Mouse (Mus musculus): ENCODE measurements around the gene Spns3. TPM values are rescaled to one million over a fixed set of nuclear protein-coding genes. Genes with fewer than 3 reads are reported as not detected.
"Not testable (repeated sequence)": the region's sequence is repeated elsewhere in the genome, so short reads cannot be mapped to it uniquely, and the experiment has no call there.

The Spns3 gene
- polyA plus RNA-seq, 1 experiment from 2014 or later, result 0.17 TPM

DNA sequence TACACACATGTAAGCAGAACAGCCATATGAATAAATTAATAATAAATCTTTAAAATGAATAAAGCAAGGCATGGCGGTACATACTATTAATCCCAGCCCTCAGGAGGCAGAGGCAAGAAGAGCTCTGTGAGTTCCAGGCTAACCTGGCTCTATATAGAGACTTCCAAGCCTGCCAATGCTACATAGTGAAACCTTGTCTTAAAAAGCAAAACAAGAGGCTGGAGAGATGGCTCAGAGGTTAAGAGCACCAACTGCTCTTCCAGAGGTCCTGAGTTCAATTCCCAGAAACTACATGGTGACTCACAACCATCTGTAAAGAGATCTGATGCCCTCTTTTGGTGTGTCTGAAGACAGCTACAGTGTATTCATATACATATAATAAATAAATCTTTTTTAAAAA is 6.6 kb downstream of the Spns3 start:
- H3K27me3 ChIP-seq (ENCODE audit: control insufficient read depth, insufficient read depth, low read length); H3K4me1 ChIP-seq (ENCODE audit: control insufficient read depth, insufficient read depth, low read length); H3K9ac ChIP-seq (ENCODE audit: low read depth, low read length); H3K4me3 ChIP-seq (ENCODE audit: low read depth, low read length); H3K4me2 ChIP-seq; H3K9me3 ChIP-seq (replicated peaks; ENCODE audit: control insufficient read depth, low read length); H3K36me3 ChIP-seq (ENCODE audit: control insufficient read depth, insufficient read depth, low read length); ATAC-seq (replicated peaks; ENCODE audit: insufficient number of reproducible peaks, low FRiP score, low TSS enrichment); H3K27ac ChIP-seq (ENCODE audit: low read depth, low read length): not testable (repeated sequence)
- 73% methylated on average over 1 of the region's 1 CpGs for WGBS (ENCODE audit: insufficient replicate concordance)

DNA sequence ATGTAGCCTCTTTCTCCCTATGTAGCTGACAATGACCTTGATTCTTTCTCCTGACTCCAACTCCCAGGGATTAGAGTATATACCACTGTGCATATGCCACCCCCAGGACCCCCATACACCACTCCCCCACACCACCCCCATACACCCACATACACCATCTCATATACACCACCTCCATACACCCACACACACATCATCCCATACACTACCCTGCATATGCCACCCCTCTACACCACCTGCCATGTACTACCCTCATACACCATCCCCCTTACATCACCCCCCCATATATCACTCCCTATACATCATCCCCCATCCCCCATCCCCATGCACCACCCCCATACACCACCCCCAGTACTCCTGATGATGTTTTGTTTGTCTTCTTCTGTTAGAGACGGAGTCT is 7.7 kb downstream of the Spns3 start:
- H3K4me1 ChIP-seq (ENCODE audit: control insufficient read depth, insufficient read depth, low read length), result 0 out of 2 replicates have a peak, but pooled peaks cover 3% of the 10 kb centered on the region
- 81% methylated on average over 1 of the region's 1 CpGs for WGBS (ENCODE audit: insufficient replicate concordance)

DNA sequence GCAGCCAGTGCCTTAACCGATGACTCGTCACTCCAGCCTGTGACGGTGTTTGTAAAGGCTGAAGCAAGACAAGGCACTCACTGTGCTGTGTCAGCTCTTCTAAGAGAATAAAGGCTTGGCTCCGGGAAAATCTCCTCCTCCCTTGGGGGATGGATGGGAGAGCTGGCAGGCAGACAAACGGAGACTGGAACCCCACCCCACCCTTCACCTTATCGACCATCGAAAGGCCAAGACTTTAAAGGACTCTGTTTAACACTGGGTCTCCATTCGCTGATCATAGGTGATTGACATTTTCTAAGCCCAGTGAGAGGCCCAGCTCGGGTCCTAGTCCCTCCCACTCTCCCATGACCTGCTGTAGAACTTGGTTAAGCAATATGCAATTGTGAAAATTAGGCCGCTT is 8.4 kb downstream of the Spns3 start:
- no peak for ATAC-seq (replicated peaks; ENCODE audit: insufficient number of reproducible peaks, low FRiP score, low TSS enrichment)
- WGBS (ENCODE audit: insufficient replicate concordance), result 64% methylated on average over 10 of the region's 10 CpGs
- H3K4me3 ChIP-seq (ENCODE audit: low read depth, low read length), result no peak overlapping the region
- no peaks in the 10 kb centered on the region; the same call in 1 of the 2 replicates for H3K27me3 ChIP-seq (ENCODE audit: control insufficient read depth, insufficient read depth, low read length)
- H3K9ac ChIP-seq (ENCODE audit: low read depth, low read length), result no peak overlapping the region
- no peaks in the 10 kb centered on the region for H3K9me3 ChIP-seq (replicated peaks; ENCODE audit: control insufficient read depth, low read length)
- no peak overlapping the region for H3K4me2 ChIP-seq
- H3K4me1 ChIP-seq (ENCODE audit: control insufficient read depth, insufficient read depth, low read length), result 0 out of 2 replicates have a peak, but pooled peaks cover 3% of the 10 kb centered on the region
- H3K36me3 ChIP-seq (ENCODE audit: control insufficient read depth, insufficient read depth, low read length), result no peaks in the 10 kb centered on the region
- no peak overlapping the region for H3K27ac ChIP-seq (ENCODE audit: low read depth, low read length)

More for the DNA sequence above, 7.7 kb downstream of the Spns3 start:
- 0 out of 2 replicates have a peak, but pooled peaks have one; percentile 55 for ATAC-seq (replicated peaks; ENCODE audit: insufficient number of reproducible peaks, low FRiP score, low TSS enrichment)
- Histone ChIP-seq H3K27ac (ENCODE audit: low read depth, low read length) (no peak overlapping the region), H3K4me3 (ENCODE audit: low read depth, low read length) (no peak overlapping the region), H3K27me3 (ENCODE audit: control insufficient read depth, insufficient read depth, low read length) (no peaks in the 10 kb centered on the region; the same call in 1 of the 2 replicates), H3K36me3 (ENCODE audit: control insufficient read depth, insufficient read depth, low read length) (no peaks in the 10 kb centered on the region), H3K9ac (ENCODE audit: low read depth, low read length) (no peak overlapping the region), H3K9me3 (replicated peaks; ENCODE audit: control insufficient read depth, low read length) (no peaks in the 10 kb centered on the region), H3K4me2 (no peak overlapping the region)

DNA sequence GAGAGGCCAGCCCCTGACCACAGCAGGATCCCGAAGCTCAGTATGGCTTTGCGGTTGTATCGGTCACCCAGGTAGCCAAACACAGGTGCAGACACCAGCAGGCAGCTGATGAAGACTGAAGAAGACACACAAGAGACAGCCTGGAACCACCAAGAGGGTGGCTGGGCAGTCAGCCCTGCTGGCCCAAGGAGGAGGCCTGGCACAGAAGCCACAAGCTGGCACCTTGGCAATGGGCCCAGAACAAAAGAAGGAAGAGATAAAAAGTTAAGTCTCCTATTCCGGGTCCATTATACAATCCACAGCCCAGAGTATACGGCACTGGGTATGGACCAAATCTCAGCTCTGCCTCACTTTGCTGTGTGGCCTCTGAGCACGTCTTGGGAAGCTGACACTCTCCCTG is 9.9 kb downstream of the Spns3 start:
- ATAC-seq (replicated peaks; ENCODE audit: insufficient number of reproducible peaks, low FRiP score, low TSS enrichment), result no peak
- H3K36me3 ChIP-seq (ENCODE audit: control insufficient read depth, insufficient read depth, low read length), result no peaks in the 10 kb centered on the region
- H3K9ac ChIP-seq (ENCODE audit: low read depth, low read length), result no peak overlapping the region
- WGBS (ENCODE audit: insufficient replicate concordance), result 81% methylated on average over 6 of the region's 6 CpGs
- 0 out of 2 replicates have a peak, but pooled peaks cover 6% of the 10 kb centered on the region for H3K4me1 ChIP-seq (ENCODE audit: control insufficient read depth, insufficient read depth, low read length)
- peaks cover under 1% of the 10 kb centered on the region; the same call in 1 of the 2 replicates for H3K9me3 ChIP-seq (replicated peaks; ENCODE audit: control insufficient read depth, low read length)
- H3K27ac ChIP-seq (ENCODE audit: low read depth, low read length), result no peak overlapping the region
- H3K4me2 ChIP-seq, result no peak overlapping the region
- no peaks in the 10 kb centered on the region; the same call in 1 of the 2 replicates for H3K27me3 ChIP-seq (ENCODE audit: control insufficient read depth, insufficient read depth, low read length)
- no peak overlapping the region for H3K4me3 ChIP-seq (ENCODE audit: low read depth, low read length)

DNA sequence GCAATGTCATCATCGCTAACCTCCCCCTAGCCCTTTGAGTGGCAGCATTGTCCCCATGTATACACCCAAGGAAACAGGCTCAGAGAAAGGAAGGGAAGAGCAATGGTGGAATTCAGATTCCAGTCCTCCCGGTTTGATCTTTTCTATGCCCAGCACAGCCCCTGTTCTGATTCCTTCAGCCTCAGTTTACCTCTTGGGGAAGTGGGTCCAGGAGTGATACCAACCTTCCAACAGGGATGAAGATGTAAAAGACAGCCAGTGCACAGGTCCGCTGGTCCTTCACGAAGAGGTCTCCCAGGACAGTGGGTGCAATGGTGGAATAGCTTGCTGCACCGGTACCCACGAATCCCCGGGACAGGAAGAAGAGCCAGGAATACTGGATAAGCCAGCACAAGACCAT is 11.5 kb downstream of the Spns3 start:
- Histone ChIP-seq H3K4me1 (ENCODE audit: control insufficient read depth, insufficient read depth, low read length) (0 out of 2 replicates have a peak, but pooled peaks cover 3% of the 10 kb centered on the region), H3K4me2 (no peak overlapping the region), H3K36me3 (ENCODE audit: control insufficient read depth, insufficient read depth, low read length) (no peaks in the 10 kb centered on the region), H3K27ac (ENCODE audit: low read depth, low read length) (no peak overlapping the region), H3K9me3 (replicated peaks; ENCODE audit: control insufficient read depth, low read length) (peaks cover 3% of the 10 kb centered on the region; the same call in 1 of the 2 replicates), H3K27me3 (ENCODE audit: control insufficient read depth, insufficient read depth, low read length) (no peaks in the 10 kb centered on the region; the same call in 1 of the 2 replicates), H3K4me3 (ENCODE audit: low read depth, low read length) (no peak overlapping the region), H3K9ac (ENCODE audit: low read depth, low read length) (no peak overlapping the region)
- ATAC-seq (replicated peaks; ENCODE audit: insufficient number of reproducible peaks, low FRiP score, low TSS enrichment), result no peak
- 86% methylated on average over 7 of the region's 7 CpGs for WGBS (ENCODE audit: insufficient replicate concordance)

DNA sequence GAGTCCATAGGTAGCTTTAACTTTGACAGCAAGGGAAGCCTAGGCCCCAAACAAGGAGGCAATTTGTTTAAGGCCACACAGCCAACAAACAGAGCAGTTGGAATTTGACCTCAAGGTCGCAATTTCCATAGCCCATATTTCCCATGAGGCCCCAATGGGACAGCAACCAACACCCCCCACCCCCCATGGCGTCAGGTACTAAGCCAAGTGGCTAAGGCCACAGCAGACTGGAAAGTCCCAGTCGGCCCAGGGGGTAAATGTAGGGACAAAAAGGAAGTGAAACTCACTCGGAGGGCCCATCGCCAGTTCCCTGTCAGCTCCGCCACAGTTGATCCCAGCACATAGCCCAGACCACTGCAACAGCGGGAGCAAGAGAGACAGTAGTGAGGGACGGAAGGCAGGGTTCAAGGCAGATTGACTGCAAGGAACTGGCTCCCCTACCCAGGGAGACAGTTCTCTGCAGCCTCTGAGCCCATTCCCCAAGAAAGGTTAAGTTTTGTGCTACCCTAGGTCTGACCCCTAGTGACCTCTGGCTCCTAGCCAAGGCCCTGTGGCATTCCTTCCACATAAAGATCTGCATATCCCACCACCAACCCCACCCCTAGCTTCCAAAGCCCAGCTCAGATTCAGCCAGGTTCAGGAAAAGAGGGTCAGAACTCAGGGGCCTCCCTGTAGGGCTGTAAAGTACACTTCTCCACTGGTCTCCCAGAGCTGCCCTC is 12.1 kb downstream of the Spns3 start:
- peaks cover 3% of the 10 kb centered on the region; the same call in 1 of the 2 replicates for H3K9me3 ChIP-seq (replicated peaks; ENCODE audit: control insufficient read depth, low read length)
- H3K36me3 ChIP-seq (ENCODE audit: control insufficient read depth, insufficient read depth, low read length), result no peaks in the 10 kb centered on the region
- H3K4me1 ChIP-seq (ENCODE audit: control insufficient read depth, insufficient read depth, low read length), result 0 out of 2 replicates have a peak, but pooled peaks cover 3% of the 10 kb centered on the region
- no peak for ATAC-seq (replicated peaks; ENCODE audit: insufficient number of reproducible peaks, low FRiP score, low TSS enrichment)
- no peak overlapping the region for H3K9ac ChIP-seq (ENCODE audit: low read depth, low read length)
- no peak overlapping the region for H3K4me3 ChIP-seq (ENCODE audit: low read depth, low read length)
- no peak overlapping the region for H3K4me2 ChIP-seq
- no peak overlapping the region for H3K27ac ChIP-seq (ENCODE audit: low read depth, low read length)
- no peaks in the 10 kb centered on the region; the same call in 1 of the 2 replicates for H3K27me3 ChIP-seq (ENCODE audit: control insufficient read depth, insufficient read depth, low read length)
- 66% methylated on average over 8 of the region's 8 CpGs for WGBS (ENCODE audit: insufficient replicate concordance)

DNA sequence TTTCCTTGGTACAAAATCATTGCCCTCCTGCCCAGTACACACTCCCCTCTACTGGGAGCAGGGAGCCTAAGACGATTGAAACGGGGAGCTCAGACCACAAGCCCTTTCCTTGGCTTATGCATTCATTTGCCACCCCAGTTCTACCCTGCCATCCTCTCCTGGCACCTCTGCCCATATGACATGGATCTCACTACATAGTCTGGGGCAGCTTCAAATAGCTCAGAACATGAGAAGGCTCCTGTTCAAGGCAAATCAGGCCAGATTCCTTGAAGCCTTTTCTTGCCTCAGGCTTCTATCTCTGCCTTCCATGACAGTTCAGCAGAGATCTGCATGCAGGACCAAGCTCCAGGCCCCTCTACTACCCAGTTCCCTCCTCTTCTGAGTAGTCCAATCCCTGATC is 12.8 kb downstream of the Spns3 start:
- no peak for ATAC-seq (replicated peaks; ENCODE audit: insufficient number of reproducible peaks, low FRiP score, low TSS enrichment)
- Histone ChIP-seq H3K4me3 (ENCODE audit: low read depth, low read length) (no peak overlapping the region), H3K27ac (ENCODE audit: low read depth, low read length) (no peak overlapping the region), H3K36me3 (ENCODE audit: control insufficient read depth, insufficient read depth, low read length) (no peaks in the 10 kb centered on the region), H3K9ac (ENCODE audit: low read depth, low read length) (no peak overlapping the region), H3K9me3 (replicated peaks; ENCODE audit: control insufficient read depth, low read length) (peaks cover 3% of the 10 kb centered on the region; the same call in 1 of the 2 replicates), H3K27me3 (ENCODE audit: control insufficient read depth, insufficient read depth, low read length) (no peaks in the 10 kb centered on the region; the same call in 1 of the 2 replicates), H3K4me1 (ENCODE audit: control insufficient read depth, insufficient read depth, low read length) (0 out of 2 replicates have a peak, but pooled peaks cover 3% of the 10 kb centered on the region), H3K4me2 (no peak overlapping the region)
- 82% methylated on average over 2 of the region's 2 CpGs for WGBS (ENCODE audit: insufficient replicate concordance)

DNA sequence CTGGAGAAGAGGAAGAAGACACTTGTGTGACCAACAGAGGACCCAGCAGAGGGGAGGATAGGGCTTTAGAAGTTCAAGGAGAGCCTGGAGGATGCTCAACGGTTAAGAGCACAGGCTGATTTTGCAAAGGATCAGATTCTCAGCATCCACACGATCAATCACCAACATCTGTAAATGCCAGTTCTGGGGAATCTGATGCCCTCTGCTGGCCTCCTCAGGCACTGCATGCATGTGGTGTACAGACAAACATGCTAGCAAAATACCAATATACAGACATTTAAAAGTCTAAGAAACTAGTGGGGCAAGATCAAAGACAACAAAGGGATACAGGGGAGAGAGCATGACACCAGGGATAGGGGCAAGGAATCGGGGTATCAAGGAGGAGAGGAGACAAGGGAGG is 14.8 kb downstream of the Spns3 start:
- H3K4me2 ChIP-seq, result no peak overlapping the region
- no peak for ATAC-seq (replicated peaks; ENCODE audit: insufficient number of reproducible peaks, low FRiP score, low TSS enrichment)
- H3K27me3 ChIP-seq (ENCODE audit: control insufficient read depth, insufficient read depth, low read length), result no peaks in the 10 kb centered on the region; the same call in 1 of the 2 replicates
- peaks cover 3% of the 10 kb centered on the region; the same call in 1 of the 2 replicates for H3K9me3 ChIP-seq (replicated peaks; ENCODE audit: control insufficient read depth, low read length)
- no peaks in the 10 kb centered on the region for H3K36me3 ChIP-seq (ENCODE audit: control insufficient read depth, insufficient read depth, low read length)
- WGBS (ENCODE audit: insufficient replicate concordance), result 81% methylated on average over 3 of the region's 3 CpGs
- no peak overlapping the region for H3K9ac ChIP-seq (ENCODE audit: low read depth, low read length)
- no peak overlapping the region for H3K27ac ChIP-seq (ENCODE audit: low read depth, low read length)
- no peak overlapping the region for H3K4me3 ChIP-seq (ENCODE audit: low read depth, low read length)
- H3K4me1 ChIP-seq (ENCODE audit: control insufficient read depth, insufficient read depth, low read length), result 0 out of 2 replicates have a peak, but pooled peaks cover 3% of the 10 kb centered on the region

Measured in heart, embryonic 11.5 days (tissue).